Mouse (Mus musculus) left cerebral cortex, postnatal 25 days (tissue): ENCODE measurements around the gene Col19a1. TPM values are rescaled to one million over a fixed set of nuclear protein-coding genes. Genes with fewer than 3 reads are reported as not detected.

Source experiments
- DNase-seq, 2 experiments: peaks; one replicate each; pipeline ENCODE4 v3.0.0; 2022; ENCODE audit warnings: low spot score in 2 of 2, mixed read lengths in 1 of 2
- intact Hi-C: fragments of 180-260 bp; cut with DNase I; formaldehyde crosslinking; loops from one replicate; pipeline ENCODE4 v1.15.1; 2025
- total RNA-seq, 2 experiments: library from RNA; stranded (reverse); gene quantifications; 2 replicates each; pipeline ENCODE4 v1.2.3; 2021

Col19a1 gene
- total RNA-seq, 2 experiments from 2014 or later, result 27.4 to 28.9 TPM

DNA sequence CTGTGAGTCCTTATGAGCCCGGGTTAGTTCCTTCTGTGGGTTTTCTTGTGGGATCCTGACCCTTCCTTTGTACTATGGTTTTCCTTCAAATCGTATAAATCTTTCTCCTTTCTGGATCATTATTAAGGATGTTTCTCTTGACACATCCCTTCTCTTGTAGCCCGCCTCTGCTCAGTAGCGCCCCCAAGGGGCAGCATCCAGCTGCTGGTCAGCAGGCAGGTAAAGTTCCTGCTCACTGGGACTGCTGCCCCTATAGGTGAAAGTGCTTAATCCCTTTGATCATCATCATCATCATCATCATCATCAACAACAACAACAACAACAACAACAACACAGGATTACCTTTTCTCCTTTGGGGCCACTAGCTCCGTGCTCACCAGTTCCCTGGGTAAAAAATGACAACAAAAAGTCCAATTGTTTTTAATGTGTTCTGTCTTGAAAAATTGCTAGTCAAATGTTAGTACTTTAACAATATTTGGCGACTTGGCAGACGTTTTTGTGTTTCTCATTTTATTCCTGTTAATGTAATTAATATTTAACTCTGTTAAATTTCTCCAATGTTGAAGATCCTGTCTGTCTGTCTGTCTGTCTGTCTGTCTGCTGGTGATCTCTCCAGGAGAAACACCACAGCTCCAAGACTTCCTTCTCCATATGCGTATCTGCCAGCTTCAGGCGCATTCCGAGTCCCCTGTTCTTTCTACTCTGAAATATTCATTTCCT lies 249.6 kb downstream of the Col19a1 start:
- DNase-seq, result no peak
- intact Hi-C loops, result no loop called here

GRCm38 (mm10) chr1:24336051-24336450 lies 251.2 kb downstream of the Col19a1 start:
- intact Hi-C loops, result no loop called here
- DNase-seq, result no peak

DNA sequence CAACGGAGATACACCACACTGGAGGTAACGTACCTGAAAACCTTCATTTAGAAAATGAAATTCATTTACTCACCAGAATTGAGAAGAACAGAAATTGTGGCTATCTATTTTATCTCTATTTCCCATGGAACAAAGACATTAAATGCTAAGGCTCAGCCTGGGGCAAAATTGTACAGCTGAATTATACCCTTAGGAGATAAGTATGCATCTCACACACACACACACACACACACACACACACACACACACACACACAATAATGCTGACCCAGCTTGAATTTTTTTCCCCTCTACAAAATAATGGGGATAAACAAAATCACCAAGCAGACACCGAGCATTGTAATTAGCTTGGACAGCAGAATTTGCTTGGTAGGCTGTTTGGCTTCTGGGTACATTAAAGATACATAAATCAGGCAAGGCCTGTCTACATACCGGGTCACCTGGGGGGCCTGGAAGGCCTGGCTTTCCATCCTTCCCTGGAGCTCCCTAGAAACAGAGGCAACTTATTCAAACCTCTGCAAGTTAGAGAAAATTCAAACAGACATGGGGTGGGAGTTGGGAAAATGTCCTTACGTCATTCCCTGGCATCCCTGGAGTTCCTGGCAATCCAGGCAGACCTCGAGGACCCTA lies 270.2 kb downstream of the Col19a1 start:
- intact Hi-C loops, result no loop called here
- no peak for DNase-seq

GRCm38 (mm10) chr1:24316490-24316889 lies 270.8 kb downstream of the Col19a1 start:
- no peak for DNase-seq
- intact Hi-C loops, result no loop called here

DNA sequence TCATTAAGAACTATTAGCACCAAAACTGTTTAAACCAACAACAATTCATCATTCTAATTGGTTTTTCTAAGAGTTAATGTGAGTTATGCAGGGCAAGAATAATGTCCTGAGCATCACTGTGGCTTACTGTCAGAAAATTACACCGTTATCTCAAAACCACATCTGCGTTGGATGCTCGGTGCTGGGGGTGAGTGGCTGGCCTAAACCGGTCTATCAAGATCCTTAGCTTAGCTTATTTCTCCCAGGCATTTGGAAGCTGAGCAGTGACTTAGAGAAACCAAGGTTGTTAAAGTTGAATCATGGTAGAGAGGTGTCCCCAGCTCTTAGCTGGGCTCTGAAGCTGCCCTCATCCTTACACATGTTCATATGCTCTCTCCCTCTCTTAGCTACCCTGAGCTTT lies 276.4 kb downstream of the Col19a1 start:
- intact Hi-C loops, result no loop called here
- DNase-seq, result no peak

DNA sequence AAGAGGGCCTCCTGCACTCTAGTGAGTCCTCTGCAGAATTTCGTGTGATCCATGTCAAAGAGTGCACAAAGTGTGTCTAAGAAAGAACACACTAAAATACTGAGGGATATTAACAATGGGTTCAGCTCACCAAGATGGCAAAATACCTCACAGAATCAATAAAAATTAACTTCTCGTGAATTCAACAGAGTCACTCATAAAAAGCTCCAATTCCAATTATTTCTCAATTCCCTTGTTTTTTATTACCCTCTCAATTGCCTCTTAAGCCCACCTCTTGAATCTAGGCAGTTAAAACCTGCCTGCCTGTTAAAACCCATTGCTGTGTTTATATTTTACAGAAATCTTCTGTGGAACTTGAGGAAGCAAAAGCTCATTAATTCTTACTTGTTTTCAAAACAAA lies 277.1 kb downstream of the Col19a1 start:
- intact Hi-C loops, result no loop called here
- no peak for DNase-seq

DNA sequence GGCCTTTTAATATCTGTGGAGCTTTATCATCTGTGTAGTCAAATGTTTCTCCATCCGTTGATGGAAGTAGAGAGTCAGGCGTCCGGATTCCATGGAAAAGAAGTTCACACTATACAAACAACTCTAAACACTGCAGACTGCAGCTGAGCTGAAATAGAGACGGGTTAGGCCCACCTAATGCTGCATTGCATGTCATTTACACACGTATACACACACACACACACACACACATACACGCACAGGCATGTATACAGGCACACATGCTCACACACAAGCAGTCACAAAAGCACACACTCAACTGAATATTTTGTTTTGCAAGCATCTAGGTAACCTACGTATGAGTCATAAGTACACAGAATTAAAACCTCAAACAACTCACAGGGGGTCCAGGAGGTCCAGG lies 284.2 kb downstream of the Col19a1 start:
- DNase-seq, result no peak
- intact Hi-C loops, result no loop called here

- intact Hi-C loops, result no loop called here
Observed at GRCm38 (mm10) chr1:24302674-24303073, 284.6 kb downstream of the Col19a1 start.

DNA sequence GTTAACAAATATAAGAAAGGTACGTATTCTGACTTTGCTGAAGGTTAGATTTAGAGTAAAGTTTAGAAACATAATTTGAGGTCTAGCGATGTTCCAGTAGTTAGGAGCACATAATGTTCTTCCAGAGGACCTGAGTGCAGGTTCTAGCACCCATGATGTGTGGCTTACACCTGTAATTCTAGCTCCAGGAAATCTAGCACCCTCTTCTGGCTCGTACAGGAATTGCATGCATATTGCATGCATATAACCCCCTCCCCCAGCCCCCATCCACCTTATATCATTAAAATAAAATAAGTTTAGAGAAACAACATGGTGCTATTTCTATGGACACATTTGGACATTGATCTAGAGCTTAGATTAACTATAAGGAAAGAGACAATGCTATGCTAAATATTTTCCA lies 286.6 kb downstream of the Col19a1 start:
- no peak for DNase-seq
- intact Hi-C loops, result no loop called here

More at GRCm38 (mm10) chr1:24302674-24303073, 284.6 kb downstream of the Col19a1 start:
- peak; percentile 55 to 69 for DNase-seq

GRCm38 (mm10) chr1:24294979-24295942 lies 292.0 kb downstream of the Col19a1 start:
- DNase-seq, result no peak
- intact Hi-C loops, result no loop called here

GRCm38 (mm10) chr1:24292515-24292914 lies 294.8 kb downstream of the Col19a1 start:
- no peak for DNase-seq
- intact Hi-C loops, result no loop called here

DNA sequence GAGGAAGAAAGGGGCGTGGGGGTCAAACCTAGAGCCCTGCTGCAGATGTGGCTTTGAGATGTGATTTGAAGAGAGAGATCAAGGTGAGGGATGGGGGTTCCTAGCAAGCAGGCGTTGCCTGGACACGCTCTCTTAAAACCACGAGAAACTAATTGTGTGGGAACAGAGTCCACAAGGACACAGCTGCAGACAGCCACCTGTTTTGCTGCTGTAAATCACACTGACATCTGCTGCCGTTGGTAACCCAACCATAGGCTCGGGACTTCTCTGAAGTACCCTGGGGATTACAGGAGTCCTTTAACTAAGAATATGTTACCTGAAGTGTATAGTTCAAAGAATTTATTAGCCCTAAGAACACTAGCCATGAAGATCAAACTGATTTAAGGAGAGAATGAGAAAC lies 300.9 kb downstream of the Col19a1 start:
- intact Hi-C loops, result no loop called here
- no peak for DNase-seq

DNA sequence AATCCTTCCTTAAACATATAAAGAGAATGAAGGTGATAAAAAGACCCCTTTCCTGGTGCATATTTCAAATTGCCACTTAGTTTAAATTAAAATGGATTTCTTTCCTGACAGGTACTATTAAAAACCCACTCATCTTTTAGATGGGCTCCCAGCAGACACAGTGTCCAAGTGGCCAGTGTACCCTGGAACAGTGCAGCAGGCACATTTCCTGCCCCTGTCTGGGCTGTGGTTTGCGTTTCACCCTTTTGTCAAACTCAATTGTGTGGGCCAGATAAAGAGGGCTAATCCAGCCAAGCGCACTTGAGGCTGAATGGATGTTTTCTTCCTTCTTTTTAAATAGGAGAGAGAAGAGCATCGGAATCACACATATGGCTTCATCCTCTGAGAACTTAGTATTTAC lies 320.2 kb downstream of the Col19a1 start:
- DNase-seq, result no peak
- intact Hi-C loops, result no loop called here

- intact Hi-C loops, result no loop called here
Observed at GRCm38 (mm10) chr1:24261181-24261580, 326.1 kb downstream of the Col19a1 start.

GRCm38 (mm10) chr1:24259419-24259818 lies 327.9 kb downstream of the Col19a1 start:
- intact Hi-C loops, result no loop called here
- no peak for DNase-seq

More at GRCm38 (mm10) chr1:24261181-24261580, 326.1 kb downstream of the Col19a1 start:
- DNase-seq, result no peak

GRCm38 (mm10) chr1:24257961-24258360 lies 329.3 kb downstream of the Col19a1 start:
- intact Hi-C loops, result no loop called here
- DNase-seq, result no peak

DNA sequence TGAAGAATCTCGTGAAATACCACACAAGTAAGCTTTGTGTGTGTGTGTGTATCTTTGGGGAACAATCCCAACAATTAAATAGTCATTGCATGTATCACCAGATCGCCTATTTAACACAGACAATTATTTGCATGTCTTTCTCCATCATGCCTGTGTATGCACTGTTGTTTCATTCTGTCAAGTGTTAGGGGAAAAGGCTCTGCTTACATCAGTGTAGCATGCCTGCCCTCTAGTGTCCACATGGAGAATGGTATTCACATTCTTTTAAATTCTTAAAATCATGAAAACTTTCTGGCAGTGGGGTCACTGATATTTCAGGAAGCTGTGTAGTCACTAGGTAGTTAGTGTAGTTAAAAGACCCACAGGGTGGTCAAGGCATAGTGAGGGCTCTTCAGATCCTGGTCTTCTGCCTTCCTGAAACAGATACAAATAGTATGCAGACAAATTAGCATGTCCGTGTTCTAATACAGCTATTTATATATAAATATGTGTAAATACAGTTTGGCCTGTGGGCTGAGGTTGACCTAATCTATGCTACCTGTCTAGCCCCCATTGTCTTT lies 338.1 kb downstream of the Col19a1 start:
- intact Hi-C loops, result loop anchor here (2.0 to 10.0 kb wide), 4 partner anchors 77 to 487 kb away; partner anchors contain the start of gene B3gat2
- peak; percentile 50 to 66 for DNase-seq

DNA sequence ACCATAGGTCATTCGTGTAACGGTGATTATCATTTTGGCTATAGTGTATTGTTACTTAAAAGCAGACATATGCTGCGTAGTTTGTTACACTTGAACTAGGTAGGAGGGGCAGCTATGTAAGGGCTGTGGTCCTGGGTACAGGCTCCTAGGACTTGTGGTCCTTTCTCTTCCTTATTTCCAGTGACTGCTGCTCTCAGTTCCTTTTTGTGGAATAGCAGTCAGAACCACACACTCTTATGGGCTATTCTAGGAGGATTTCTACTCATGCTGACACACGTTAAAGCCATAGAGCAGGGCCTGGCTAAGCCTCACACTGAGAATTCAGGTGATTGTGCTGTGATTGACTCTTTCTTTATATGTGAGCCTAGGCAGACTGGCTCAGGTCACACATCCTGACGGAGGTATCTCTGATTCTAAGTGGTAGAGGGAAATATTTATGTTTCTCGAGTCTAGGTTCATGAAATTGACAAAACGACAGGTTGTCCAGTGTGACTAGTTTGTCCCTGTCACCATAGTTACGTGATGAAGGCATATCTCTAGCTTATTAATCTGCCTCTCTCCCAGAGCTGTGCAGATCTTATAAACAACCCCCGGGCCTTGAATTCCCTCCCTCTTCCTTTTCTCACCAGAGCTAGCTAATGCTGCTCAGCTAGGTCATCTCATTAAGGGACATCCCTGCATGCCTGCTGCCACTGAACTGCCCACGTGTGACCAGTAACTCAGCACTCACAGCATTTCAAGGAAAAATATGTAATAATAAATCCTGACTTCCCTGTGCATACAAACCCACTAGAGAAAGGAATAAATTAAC lies 338.8 kb downstream of the Col19a1 start:
- DNase-seq, result peak in 1 of 2 experiments; percentile 19
- intact Hi-C loops, result loop anchor here (2.0 to 10.0 kb wide), 4 partner anchors 76 to 486 kb away; partner anchors contain the start of gene B3gat2
